Mouse (Mus musculus): ENCODE measurements around the gene Usp29.
"Not testable (repeated sequence)": the region's sequence is repeated elsewhere in the genome, so short reads cannot be mapped to it uniquely, and the experiment has no call there.

The Usp29 gene

DNA sequence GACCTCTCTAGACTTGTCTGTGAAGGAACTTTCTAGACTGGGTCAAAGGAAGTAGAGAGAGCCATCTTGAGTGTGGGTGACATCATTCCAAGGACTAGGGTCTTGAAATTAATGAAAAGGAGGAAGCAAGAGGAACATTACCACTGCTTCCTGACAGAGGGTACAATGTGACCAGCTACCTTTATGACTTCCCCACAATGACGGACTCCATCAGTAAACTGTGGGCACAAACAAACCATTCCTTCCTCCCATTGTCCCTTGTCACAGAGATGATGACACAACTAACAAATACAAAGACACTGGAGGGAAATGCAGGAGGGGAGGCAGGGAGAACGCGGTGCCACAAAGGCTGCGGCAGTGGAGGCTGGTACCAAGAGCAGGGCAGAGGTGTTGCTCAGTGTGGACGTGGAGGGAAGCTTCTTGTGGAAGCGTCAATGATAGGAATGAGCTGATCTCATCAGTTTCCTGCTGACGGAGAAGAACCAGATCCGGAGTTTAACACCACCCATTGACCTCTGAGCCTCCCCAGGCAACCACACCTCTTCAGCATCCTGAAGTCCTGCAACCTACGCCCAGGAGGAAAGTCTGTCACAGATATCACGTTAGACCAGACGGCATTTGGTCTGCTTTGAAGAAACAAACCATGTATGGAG is 149.3 kb downstream of the Usp29 start:
- no peak for DNase-seq

DNA sequence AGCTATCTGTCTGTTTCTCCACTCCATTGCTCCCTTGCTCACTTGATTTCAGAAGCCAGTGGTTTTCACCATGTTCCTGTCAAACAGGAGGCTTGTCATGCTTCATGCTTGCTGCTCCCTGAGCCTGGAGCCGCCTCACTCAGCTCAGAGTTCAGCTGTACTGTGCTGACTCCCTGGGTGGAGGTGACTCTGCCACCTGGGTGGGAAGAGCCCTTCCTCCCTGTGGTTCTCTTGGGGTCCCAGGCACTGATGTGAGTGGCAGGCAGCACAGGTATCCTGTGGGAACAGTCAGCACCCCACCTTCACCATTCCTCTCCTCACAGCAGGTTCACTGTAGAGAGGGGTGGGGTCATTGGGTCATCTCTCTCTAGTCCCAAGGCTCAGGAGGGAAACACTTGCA is 150.5 kb downstream of the Usp29 start:
- DNase-seq = not testable (repeated sequence)

DNA sequence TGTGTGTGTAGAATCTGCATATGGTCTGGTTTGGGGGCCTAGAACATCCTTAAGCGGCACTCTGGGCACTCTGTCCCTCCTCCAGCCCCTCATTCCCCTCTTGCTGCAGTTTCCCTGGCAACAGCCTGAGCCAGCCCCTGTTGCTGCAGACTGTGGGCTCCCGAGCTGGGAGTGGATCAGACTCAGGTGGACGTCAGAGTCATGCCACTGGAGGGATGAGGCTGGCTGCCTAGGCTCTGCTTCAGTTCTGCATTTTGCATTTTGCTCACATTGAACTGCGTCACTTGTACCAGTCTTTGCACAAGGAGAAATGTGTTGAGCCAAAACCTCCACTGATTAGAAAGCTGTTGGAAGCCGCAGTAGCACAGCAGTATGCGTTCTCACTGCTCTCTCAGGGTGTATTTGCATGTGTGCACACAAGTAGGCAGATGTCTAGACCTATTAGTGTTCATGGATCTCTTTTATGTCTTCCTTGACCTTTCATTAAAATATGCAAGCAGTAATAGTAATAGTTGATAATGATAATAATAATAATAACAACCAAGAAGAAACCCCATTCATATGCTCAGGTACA is 151.2 kb downstream of the Usp29 start:
- DNase-seq = no peak

DNA sequence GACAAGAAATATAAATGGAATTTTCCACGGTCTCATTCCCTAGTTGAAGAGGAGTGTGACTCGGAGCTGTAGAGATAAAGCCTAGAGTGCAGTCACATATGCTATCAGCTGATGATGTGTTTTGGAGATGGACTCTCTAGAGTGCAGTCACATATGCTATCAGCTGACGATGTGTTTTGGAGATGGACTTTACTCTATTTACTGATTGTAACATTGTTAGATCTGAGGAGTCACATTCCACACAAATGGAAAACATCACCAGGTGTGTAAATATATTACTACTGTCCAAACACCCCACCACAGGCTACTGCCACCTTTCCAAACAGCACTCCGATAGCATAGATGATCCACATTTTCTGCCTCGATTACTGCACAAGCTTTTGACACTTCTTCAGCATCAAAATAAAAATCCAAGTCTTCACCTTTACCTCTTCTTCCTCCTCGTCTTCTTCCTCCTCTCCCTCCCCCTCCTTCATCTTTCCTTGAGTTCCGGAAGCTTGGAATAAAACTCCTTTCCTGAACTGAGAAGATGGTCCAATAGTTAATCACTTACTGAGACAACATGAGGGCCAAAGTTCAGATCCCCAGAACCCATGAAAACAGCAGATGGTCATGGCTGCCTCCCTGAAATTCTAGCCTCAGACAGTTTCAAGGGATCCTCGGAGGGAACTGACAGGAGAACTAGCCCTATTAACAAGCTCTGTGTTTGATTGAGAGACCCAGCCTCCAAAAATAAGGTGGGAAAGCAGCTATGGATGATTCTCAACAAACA is 153.2 kb downstream of the Usp29 start:
- no peak for DNase-seq

DNA sequence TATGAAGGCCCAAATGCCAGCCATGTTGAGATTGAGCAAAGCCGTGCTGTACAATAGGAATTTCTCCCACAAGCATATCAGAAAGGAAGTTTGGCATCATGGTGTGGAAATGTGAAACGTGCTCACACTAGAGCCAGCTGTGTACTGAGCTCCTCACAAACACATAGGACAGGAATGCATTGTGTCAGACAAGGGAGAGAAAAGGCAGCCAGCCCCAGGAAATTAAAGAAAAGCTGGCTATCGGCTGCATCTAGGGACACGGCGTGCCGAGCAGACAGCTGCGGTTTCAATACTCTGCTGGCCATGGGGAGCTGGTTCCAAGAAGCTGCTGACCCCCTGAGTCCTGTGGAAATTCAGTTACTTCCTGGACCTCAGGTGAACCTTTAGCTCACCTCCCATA is 155.0 kb downstream of the Usp29 start:
- DNase-seq = no peak

DNA sequence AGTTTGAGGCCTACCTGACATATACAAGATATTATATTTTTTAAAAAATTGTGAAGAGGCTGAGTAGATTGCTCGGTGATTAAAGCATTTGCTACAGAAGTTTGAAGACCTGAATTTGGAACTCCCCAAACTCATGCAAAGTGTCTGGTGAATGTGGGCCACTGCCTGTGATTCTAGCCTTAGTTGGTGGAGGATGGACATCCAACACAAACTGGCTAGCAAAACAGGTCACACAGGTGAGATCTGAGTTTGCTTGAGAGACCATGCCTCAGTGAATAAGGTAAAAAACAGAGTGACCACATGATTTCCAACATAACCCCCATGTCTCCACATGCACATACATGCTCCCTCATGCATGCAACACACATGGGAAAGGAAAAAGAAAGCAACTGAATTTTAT is 156.5 kb downstream of the Usp29 start:
- DNase-seq = no peak

DNA sequence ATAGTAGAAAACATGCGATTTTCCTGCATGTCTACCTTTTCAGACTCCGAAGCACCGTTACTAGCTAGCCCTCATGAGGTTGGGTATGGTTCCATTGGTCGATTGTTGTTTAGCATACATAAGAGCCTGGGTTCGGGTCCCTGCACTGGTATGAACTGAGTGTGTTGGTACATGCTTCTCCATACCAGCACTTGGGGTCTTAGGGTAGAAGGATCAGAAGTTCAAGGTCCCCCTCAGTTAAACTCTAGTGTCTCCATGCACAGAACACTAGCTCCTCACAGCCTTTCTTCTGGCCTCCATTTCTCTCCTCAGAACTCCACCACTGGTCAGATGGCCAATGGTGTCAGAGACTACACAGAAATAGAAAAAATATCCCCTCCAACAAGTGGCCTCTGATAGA is 159.5 kb downstream of the Usp29 start:
- DNase-seq = no peak

DNA sequence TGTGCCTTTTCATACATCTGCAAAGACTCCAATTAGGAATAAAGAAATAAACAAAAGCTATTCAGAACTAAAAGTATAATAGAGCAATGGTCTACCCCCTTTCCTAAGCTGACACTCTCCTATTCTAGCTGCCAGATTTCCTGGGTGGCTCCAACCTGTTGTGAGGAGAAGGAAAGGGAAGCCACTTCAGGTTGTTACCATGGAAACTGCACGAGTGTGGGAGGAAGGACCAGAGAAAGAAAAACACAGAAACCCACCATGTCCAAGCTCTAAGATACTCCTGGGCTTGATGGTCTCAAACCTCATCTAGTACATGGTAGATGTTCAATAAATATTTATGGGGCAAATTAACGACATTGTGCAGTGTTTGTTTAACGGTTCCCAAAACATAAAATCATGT is 160.8 kb downstream of the Usp29 start:
- no peak for DNase-seq

DNA sequence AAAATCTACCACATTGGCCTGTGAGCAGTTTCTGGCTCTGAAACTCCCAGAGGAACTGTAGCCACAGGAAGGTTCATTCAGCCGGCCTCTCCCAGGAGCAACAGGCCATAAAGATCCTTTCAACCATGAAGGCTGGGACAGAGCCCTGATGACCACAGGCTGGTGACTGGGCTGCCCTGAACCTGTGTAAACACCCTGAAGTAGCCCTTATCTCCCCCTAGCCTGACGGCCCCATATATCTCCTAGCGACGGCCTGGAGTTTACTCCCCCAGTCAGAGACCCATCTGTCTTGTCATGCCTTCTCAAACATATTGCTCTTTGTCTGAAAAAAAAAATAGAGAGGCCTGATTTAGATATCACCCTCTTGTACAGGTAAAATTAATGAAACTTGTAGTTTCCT is 166.6 kb downstream of the Usp29 start:
- DNase-seq = not testable (repeated sequence)

DNA sequence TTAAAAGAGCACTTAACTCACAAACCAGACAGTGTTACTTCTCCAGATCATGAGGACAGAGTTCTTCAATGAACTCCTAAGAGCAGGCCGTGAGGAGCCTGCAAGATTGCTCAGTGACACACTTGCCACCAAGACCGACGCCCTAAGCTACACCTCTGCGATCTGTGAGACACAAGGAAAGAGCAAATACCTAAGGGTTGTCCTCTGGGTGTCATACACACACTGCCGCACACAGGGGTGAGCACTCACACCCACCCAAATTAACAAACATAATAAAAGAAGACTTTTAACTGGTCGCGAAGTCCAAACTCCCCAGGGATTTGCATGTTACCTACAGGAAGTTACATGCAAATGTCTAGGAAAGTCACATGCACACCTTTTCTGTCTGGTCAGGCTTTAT is 170.3 kb downstream of the Usp29 start:
- no peak for DNase-seq

DNA sequence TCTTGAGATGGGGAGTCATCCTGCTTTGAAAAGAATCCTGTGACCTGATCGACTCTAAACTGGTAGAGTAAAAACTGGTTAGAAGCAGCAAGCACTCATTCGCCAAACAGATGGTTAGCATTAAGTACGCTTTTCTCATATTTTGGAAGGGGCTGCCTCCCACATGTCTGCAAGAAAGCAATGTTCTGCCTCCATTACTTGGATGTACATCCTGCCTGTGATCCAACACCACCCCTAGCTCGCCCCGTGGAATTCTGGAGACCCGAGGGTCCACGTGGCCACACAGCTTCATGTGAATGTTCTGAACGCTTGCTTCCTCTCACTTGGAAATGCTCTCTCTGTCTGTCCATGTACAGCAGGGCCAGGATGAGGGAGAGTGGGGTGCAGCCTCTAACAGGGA is 173.1 kb downstream of the Usp29 start:
- DNase-seq = no peak

DNA sequence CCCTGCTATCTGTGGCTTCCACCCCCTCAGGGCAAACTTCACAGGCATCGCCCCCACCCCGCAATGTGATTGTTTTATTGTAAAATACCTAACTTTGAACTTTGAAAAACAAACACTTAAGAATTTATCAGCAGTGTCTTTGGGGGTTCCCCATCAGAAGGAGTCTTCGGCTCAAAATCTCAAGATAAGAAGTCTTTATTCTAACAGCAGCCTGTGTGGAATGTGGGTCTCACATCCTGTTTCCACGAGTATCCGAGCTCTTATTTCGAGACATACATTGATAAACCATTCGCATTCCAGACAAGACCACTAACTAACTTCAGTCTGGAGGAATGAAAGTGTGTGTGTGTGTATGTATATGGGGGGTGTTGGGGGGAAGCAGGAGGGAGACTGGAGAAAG is 180.1 kb downstream of the Usp29 start:
- no peak for DNase-seq

DNA sequence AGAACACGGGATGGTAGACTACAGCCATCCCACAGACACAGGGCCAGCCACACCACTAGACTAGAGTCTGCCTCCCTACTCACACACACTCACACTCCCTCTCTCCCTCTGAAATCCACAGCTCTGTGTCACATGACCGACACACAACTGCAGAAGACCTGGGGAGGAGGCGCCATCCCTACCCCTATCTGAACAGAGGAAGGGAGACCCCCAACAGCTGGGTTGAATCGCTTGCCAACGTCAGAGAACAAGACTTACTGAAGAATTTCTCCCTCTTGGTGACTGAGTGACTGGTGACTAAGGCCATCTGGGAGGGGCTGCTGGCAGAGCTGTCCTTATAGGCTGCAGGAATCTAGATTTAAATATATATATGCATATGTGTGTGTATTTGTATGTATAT is 181.4 kb downstream of the Usp29 start:
- DNase-seq = no peak

DNA sequence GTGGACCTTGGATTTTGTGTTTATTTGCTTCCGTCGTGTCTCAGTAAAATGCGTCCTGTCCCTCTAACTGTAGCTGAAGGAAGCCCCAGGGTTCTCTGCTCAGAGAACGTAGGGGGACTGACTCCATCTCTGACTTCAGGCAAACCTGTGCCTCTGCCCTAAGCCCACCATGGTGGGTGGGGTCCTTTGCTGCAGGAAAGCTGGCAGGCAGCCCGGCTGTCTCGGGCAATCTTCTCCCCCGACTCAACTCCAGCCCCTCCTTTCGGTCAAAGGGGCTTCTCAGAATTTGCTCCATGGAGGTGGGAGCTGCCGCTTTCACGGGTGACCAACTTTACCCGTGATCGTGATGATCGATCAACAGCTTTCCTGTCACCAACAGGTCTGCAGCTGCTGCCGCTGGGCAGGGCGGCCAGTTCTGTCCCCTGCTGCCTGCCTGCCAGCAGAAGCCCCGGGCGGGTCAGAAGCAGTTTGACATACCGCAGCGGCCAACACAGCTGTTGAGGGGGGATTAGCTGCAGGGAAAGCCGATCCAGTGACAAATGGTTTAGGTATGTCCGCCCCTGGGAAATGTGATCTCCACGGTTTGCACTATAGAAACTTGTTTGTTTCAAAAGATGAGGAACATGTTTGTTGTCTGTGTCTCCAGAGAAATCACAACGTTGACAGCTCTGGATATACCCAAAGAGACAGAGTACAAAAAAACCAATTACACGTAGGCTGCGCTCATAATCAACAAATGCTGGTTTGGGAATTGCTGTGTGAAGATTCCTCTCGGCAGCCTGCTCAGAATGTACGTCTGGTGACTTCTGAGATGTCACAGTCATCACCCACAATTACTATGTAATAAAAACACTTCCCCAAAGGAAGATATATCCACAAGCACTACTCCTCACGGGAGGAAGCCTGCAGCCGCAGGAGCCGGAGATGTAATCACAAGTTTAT is 183.3 kb downstream of the Usp29 start:
- no peak for DNase-seq

DNA sequence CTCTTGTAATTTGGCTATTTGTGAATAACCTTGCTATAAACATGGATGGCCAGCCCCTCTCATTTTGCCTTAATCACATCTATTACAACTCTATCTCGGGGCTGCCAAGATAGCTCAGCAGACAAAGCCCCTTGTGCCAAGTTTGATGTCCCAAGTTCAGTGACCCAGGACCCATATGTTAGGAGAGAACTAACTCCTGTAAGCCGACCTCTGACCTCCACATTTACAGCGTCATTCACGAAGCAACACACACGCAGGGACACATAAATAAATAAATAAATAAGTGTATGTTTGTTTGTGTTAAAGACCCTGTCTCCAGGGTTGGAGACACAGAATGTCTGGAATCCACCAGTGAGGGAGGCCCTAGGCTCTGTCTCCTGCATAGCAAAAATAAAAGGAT is 186.7 kb downstream of the Usp29 start:
- DNase-seq = no peak

DNA sequence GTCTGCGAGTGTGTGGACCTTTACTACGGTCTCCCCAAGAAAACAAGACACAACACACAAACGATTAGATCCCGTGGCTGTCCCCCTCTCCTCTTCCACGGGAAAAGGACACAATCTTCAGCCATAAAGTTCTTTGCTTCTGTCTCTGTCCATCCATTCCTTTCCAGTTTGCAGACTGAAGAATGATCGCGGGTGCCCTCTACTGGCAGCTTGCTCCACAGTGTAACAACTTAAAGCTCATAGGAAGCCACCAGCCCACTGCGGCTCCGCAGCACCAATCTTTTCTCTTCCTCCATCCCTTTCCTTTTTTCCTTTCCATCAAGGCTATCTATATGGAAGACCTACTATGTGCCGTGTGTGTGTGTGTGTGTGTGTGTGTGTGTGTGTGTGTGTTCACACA is 187.9 kb downstream of the Usp29 start:
- DNase-seq = peak; percentile 70

DNA sequence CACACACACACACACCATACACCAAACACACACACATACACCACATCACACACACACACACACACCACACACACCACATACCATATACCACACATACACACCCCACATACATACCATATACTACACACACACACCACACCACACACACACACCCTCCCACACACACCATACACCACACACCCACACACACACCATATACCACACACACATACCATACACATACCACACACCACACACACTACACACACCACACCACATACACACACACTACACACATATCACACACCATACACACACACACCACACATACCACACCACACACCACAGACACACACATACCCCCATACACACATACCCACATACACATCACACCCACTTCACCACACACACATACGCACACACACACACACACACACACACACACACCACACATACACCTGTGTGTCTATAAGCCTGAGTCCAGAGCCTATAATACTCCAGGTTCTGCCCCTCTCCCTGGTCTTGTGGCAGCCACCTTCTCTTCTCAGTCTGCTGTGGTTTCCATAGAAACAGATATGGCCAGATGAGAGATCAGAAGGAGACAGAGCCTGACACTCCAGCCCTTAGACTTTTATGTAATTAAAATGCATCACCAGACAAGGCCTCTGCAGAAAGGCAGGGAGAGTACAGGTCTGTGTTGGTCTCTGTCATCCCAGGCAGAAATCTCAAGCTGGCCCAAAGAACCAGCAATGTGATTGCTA is 188.9 kb downstream of the Usp29 start:
- no peak for DNase-seq

DNA sequence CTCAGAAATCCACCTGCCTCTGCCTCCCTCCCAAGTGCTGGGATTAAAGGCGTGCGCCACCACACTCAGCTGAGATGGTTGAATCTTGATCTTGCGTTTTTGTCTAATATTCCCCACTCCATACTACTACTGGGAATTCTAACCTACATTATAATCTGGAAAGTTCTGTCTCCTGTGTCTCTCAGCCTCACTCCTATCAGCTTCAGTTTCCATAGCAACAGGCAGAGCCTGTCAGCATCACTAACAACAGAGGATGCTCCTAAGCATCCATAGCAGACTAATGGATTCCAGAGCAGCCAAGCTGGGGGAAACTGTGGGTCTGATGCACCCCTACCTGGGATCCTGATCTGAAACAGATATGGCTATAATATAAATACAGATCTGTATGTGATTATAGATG is 193.1 kb downstream of the Usp29 start:
- no peak for DNase-seq

DNA sequence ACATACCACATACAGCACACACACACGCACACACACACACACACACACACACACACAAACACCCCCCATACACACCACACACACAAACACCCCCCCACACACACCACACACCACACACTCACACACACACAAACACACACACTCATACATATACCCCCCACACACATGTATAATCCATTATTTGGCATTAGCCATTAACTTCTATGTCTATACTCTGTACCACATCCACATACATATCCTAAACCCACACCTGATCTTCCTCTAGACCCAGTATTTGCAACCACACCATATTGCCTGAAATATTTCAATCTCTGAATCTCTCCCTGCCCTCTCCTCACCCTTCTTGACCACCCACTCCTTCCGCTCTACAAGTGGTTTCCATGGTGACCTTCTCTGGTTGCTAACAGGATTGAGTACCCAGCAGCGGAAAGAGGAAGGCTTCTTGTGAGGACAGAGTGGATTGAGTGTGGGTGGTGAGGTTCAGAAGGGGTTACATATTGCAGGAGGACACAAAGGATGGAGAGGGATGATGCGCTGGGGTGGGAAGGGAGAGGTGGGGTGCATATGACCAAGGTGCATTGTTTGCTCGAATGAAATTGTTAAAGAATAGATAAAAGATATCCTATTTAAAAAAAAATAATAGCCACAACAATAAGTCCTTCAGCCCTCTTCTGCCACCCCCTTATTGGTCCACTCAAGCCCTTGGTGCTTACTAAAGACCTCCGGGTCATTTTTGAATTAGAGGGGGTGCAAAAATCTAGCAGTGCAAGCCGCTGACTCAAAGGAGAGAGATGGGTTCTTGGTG is 195.8 kb downstream of the Usp29 start:
- no peak for DNase-seq

DNA sequence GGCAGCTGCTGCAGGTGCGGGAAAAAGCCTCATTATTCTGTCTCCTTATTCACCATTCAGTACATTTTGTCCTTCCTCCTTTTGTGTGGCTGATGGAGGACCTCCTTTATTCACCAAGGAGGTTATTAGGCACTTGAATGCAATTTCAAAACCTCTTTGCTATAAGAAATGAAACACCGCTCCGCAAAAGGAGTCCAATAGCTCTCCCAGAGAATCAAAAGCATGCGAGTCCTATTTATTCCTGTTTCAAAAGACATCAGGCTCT is 196.3 kb downstream of the Usp29 start:
- DNase-seq = no peak

DNA sequence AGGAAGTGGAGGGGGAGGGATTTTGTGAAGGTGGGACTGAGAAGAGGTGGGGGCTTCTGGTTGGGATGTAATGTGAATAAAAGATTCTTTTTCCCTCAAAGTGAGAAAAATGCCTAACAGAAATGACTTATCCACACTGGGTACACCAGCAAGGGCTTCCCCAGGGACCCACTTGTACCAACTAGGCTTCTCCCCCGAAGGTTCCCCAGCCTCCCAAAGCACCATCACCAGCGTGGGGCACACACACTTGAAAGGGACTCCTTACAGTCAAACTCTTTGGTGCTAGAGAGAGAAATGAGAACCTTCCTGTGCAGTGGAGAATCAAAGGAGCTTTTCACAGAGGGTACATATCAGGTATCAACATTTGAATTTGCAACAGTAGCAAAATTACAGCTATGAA is 198.9 kb downstream of the Usp29 start:
- no peak for DNase-seq

DNA sequence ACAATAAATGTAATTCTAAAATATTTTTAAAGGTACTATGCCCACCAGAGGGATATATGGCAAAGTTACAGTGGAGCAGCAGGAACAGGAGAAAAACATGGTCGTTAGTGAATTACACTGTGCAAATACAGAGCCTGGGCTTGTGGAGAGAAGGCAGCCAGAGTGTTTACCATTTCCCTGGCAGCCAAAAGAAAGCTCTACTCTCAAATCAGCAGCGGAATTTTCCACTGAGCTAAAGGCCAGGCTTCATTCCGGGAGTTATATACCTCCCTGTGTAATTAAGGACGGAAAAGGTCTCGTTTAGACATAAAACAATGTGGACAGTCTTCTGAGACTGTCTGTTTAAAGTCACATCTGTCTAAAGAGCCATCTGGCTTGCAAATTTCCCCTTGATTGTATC is 204.4 kb downstream of the Usp29 start:
- DNase-seq = no peak
